Mouse (Mus musculus) bone marrow, adult 2 months (tissue): ENCODE data around the gene Fggy.

ENCODE experiments used
- CTCF ChIP-seq: fragments of 200-500 bp; IDR thresholded peaks from 2 replicates; pipeline ENCODE4 v1.5.1; 2011; ENCODE audit warnings: low read length, control low read depth; ENCODE audit not compliant: control insufficient read depth, insufficient read depth
- POLR2A ChIP-seq: fragments of 200-500 bp; IDR thresholded peaks from 2 replicates; pipeline ENCODE4 v1.6.1; 2011; ENCODE audit warnings: low read depth, mild to moderate bottlenecking, control low read depth, low read length, borderline replicate concordance; ENCODE audit not compliant: control insufficient read depth

DNA sequence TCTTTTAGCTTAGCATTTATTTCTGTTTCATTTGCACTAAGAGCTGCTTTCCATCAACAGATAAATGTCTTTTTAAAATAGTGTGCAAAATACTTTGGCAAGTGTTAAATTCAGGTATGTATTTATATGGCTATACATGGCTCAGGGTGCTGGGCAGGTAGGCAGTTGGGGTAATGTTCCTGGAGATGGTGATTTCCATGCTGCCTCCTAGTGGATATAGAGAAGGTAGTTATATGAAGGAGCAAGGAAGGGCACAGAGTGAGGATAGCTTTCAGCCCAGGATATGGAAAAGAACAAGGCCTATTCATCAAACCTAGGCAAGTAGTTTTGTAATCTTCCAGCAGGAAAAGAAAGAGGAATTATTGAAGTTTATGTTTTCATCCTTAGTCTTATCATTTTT, 166.3 kb downstream of the Fggy start:
- no peak for TF ChIP-seq CTCF
- TF ChIP-seq POLR2A: no peak
